Mouse (Mus musculus) right cerebral cortex, postnatal 10 days (tissue): ENCODE data around the gene Eml6.
"Not testable (repeated sequence)": the region's sequence is repeated elsewhere in the genome, so short reads cannot be mapped to it uniquely, and the experiment has no call there.

Experiments
- DNase-seq, 2 experiments: peaks; one replicate each; pipeline ENCODE4 v3.0.0; 2021; ENCODE audit warnings: low spot score in 2 of 2

The Eml6 gene

GRCm38 (mm10) chr11:29840606-29841227 lies 185.1 kb downstream of the Eml6 start:
- no peak for DNase-seq

- no peak for DNase-seq
Observed at GRCm38 (mm10) chr11:29839781-29840180, 186.1 kb downstream of the Eml6 start.

GRCm38 (mm10) chr11:29837066-29837465 lies 188.8 kb downstream of the Eml6 start:
- no peak for DNase-seq

GRCm38 (mm10) chr11:29827729-29828128 lies 198.1 kb downstream of the Eml6 start:
- DNase-seq = no peak

GRCm38 (mm10) chr11:29826001-29826400 lies 199.8 kb downstream of the Eml6 start:
- DNase-seq = no peak

GRCm38 (mm10) chr11:29825271-29825718 lies 200.5 kb downstream of the Eml6 start, which contains the start of gene 4931440F15Rik:
Gene 4931440F15Rik (minus strand): TSS chr11:29825668.
- not testable (repeated sequence) for DNase-seq

- DNase-seq = peak in 1 of 2 experiments; percentile 43
Observed at GRCm38 (mm10) chr11:29824474-29825270, 201.2 kb downstream of the Eml6 start.

GRCm38 (mm10) chr11:29823141-29823540 lies 202.7 kb downstream of the Eml6 start:
- DNase-seq = no peak

GRCm38 (mm10) chr11:29815670-29816069 lies 210.2 kb downstream of the Eml6 start:
- no peak for DNase-seq

- DNase-seq = no peak
Observed at GRCm38 (mm10) chr11:29815261-29815660, 210.6 kb downstream of the Eml6 start.

GRCm38 (mm10) chr11:29813267-29813666 lies 212.6 kb downstream of the Eml6 start:
- no peak for DNase-seq

- DNase-seq = no peak
Observed at GRCm38 (mm10) chr11:29812475-29812874, 213.4 kb downstream of the Eml6 start.

GRCm38 (mm10) chr11:29810324-29810723 lies 215.5 kb downstream of the Eml6 start:
- peak in 1 of 2 experiments; percentile 55 for DNase-seq

- DNase-seq = no peak
Observed at GRCm38 (mm10) chr11:29808981-29809589, 216.7 kb downstream of the Eml6 start.

GRCm38 (mm10) chr11:29808173-29808980 lies 217.5 kb downstream of the Eml6 start:
- DNase-seq = peak; percentile 67 to 78

GRCm38 (mm10) chr11:29807325-29807724 lies 218.5 kb downstream of the Eml6 start:
- no peak for DNase-seq

GRCm38 (mm10) chr11:29801432-29802427 lies 224.1 kb downstream of the Eml6 start:
- DNase-seq = no peak

- DNase-seq = no peak
Observed at GRCm38 (mm10) chr11:29799839-29800238, 226.0 kb downstream of the Eml6 start.

- DNase-seq = peak; percentile 68 to 81
Observed at GRCm38 (mm10) chr11:29795106-29795505, 230.7 kb downstream of the Eml6 start.

GRCm38 (mm10) chr11:29794475-29794874 lies 231.4 kb downstream of the Eml6 start:
- DNase-seq = no peak
